ENCODE assay signal across 8 mouse cellular contexts in the genomic region with DNA sequence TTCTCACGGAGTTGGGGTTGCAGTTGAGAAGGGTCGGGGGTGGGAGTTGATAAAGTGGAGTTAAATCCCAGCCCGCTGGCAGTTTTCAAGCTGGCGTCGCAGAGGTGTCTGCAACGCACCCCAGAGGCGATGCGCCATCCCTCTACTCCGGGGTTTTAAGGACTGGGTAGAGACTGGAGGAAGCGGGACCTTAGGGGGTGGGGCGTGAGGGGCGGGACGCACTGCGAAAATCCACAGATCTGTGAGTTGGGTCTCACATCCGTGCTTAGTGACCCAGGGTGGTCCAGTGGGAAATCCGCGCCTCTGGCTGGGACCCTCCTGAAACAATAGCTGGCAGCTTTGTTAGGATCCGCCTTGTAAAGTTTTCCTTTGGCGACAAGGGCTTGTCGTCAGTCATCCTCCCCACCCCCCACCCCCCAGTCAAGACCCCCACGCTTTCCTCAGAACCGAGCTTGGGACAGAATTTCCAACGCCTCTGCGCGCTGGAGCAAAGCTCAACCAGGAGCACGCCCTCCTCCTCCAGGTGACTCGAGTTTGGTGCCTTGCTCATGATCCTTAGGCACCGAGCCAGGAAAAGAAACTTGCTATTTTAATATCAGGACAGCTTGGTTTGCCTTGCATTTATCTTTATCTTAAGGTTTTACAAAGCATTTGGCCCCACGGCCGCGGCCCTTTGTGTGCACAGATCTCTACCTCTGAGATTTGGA. TPM values are rescaled to one million over a fixed set of nuclear protein-coding genes. Genes with fewer than 3 reads are reported as not detected.
DNase-seq lines count a peak whose midpoint lies in the region; ATAC-seq and TF ChIP-seq lines count a peak whose summit lies in the region.

A gene (minus strand): TSS at position 131 of the 707 bp plus-strand sequence.

- no peak for TF ChIP-seq POLR2A in brain, embryonic 14.5 days (IDR thresholded peaks at IDR 0.05; ENCODE audit: borderline replicate concordance, extremely low read depth, insufficient read depth, insufficient read length, poor library complexity, severe bottlenecking)

- no peaks in the 10 kb centered on the region for H3K36me3 ChIP-seq in heart, embryonic 16.5 days (ENCODE audit: control insufficient read depth, insufficient read depth)
- no peaks in the 10 kb centered on the region for H3K36me3 ChIP-seq in limb, embryonic 12.5 days

- DNase-seq in ovary, adult 18-20 months (ENCODE audit: low spot score) = peak; percentile 59
- no peak for DNase-seq in ovary, postnatal 14 days (ENCODE audit: low spot score)
- DNase-seq in brain, embryonic 14.5 days (ENCODE audit: low read depth) = no peak
- peak; percentile 59 for DNase-seq in retina, embryonic 14.5 days (ENCODE audit: low spot score)
- no peak for DNase-seq in layer of hippocampus, postnatal 14 days (ENCODE audit: low spot score in 2 of 2)
- no peak for DNase-seq in urinary bladder, postnatal 10 days (ENCODE audit: low spot score)

- H3K27me3 ChIP-seq in heart, embryonic 16.5 days (ENCODE audit: control insufficient read depth, insufficient read depth, low read length) = peaks cover 48% of the 10 kb centered on the region
- H3K27me3 ChIP-seq in limb, embryonic 12.5 days = peaks cover 50% of the 10 kb centered on the region

- H3K4me3 ChIP-seq in heart, embryonic 16.5 days (ENCODE audit: low read length) = peak within 1 kb of the TSS; percentile 54
- H3K4me3 ChIP-seq in limb, embryonic 12.5 days (replicated peaks) = peak within 1 kb of the TSS; percentile 46

- H3K9me3 ChIP-seq in heart, embryonic 16.5 days (replicated peaks; ENCODE audit: control insufficient read depth, low read length) = no peaks in the 10 kb centered on the region
- H3K9me3 ChIP-seq in limb, embryonic 12.5 days = peaks cover 2% of the 10 kb centered on the region; the same call in 1 of the 2 replicates

- peak within 1 kb of the TSS; percentile 63 for H3K9ac ChIP-seq in heart, embryonic 16.5 days (ENCODE audit: low read length)
- peak within 1 kb of the TSS; percentile 50 for H3K9ac ChIP-seq in limb, embryonic 12.5 days (replicated peaks)

- 0 out of 2 replicates have a peak, but pooled peaks have one; percentile 1 for TF ChIP-seq CTCF in brain, embryonic 14.5 days (IDR thresholded peaks at IDR 0.05; ENCODE audit: borderline replicate concordance, extremely low read depth, insufficient read depth, insufficient read length)

- H3K27ac ChIP-seq in heart, embryonic 16.5 days (ENCODE audit: low read length) = no peak within 1 kb of the TSS
- H3K27ac ChIP-seq in limb, embryonic 12.5 days = no peak within 1 kb of the TSS

- H3K4me2 ChIP-seq in heart, embryonic 16.5 days (ENCODE audit: low read depth, low read length) = peak within 1 kb of the TSS; percentile 92
- peak within 1 kb of the TSS; percentile 93 for H3K4me2 ChIP-seq in limb, embryonic 12.5 days

- WGBS in heart, embryonic 16.5 days = under 1% methylated on average over 31 of the region's 31 CpGs
- under 1% methylated on average over 31 of the region's 31 CpGs for WGBS in limb, embryonic 12.5 days

- H3K4me1 ChIP-seq in heart, embryonic 16.5 days (ENCODE audit: control insufficient read depth, insufficient read depth, low read length) = peaks cover 24% of the 10 kb centered on the region
- peaks cover 31% of the 10 kb centered on the region for H3K4me1 ChIP-seq in limb, embryonic 12.5 days (replicated peaks)

- ATAC-seq in heart, embryonic 16.5 days (replicated peaks; ENCODE audit: extremely low read depth, insufficient read depth, low FRiP score) = no peak; the same call in 1 of the 2 replicates
- peak; percentile 19; the same call in 1 of the 2 replicates for ATAC-seq in limb, embryonic 12.5 days (ENCODE audit: insufficient number of reproducible peaks, insufficient read depth, low FRiP score, low TSS enrichment, low read depth)

RNA-seq across cellular contexts. Expression of the gene that starts here (rescaled TPM):
- polyA plus RNA-seq in brain, embryonic 14.5 days (2012; rRNA removed) = 5.3 and 9.9 TPM in 2 replicates
- polyA plus RNA-seq in heart, embryonic 16.5 days (2015; fragmentation: Nextera tagmentation; extraction: Ambion mirVana) = 2.0 and 2.4 TPM in 2 replicates
- polyA plus RNA-seq in limb, embryonic 12.5 days (2016; fragmentation: Nextera tagmentation; extraction: Ambion mirVana) = 3.6 and 3.8 TPM in 2 replicates
- 1 to 10 TPM; 4.7 to 6.1 TPM for total RNA-seq in layer of hippocampus, postnatal 14 days (2021)

Comparison
In these comparisons a context has a peak if more than half of its experiments do, and no peak if none do; other contexts are left out.
1. DNase-seq: peak in ovary, adult 18-20 months (single experiment) and retina, embryonic 14.5 days (single experiment); none in ovary, postnatal 14 days (single experiment), brain, embryonic 14.5 days (single experiment), layer of hippocampus, postnatal 14 days (0 of 2) and urinary bladder, postnatal 10 days (single experiment).